Mouse (Mus musculus) liver, embryonic 14.5 days (tissue): Measurements from ENCODE around the gene Cnga3. TPM values are rescaled to one million over a fixed set of nuclear protein-coding genes. Genes with fewer than 3 reads are reported as not detected.
A peak's percentile ranks its signal among the peaks of the same experiment; 100 is the strongest.

Source experiments
- ATAC-seq: fragments of 200-750 bp; cut with Nextera tagmentation; 2 replicates; pipeline ENCODE4 v1.8.0; 2017; ENCODE audit warnings: moderate number of reproducible peaks, mild to moderate bottlenecking, moderate library complexity; ENCODE audit not compliant: insufficient read depth
- DNase-seq, 3 experiments: peaks; one replicate each; pipeline ENCODE4 v3.0.0-alpha.2; 2012 to 2013; ENCODE audit warnings: low read depth in 3 of 3, low spot score in 3 of 3
- H3K27ac ChIP-seq: fragments of 300-500 bp; sonication (generic); 2 replicates; pipeline ENCODE4 v1.5.1; 2014; ENCODE audit warnings: moderate library complexity, mild to moderate bottlenecking, control low read depth, inconsistent platforms
- H3K27me3 ChIP-seq: fragments of 300-500 bp; sonication (generic); 2 replicates; pipeline ENCODE4 v1.6.1; 2014; ENCODE audit warnings: mild to moderate bottlenecking, low read length, moderate library complexity; ENCODE audit not compliant: control insufficient read depth, insufficient read depth
- H3K36me3 ChIP-seq: fragments of 300-500 bp; sonication (generic); replicated peaks from 2 replicates; pipeline ENCODE4 v1.6.1; 2014; ENCODE audit warnings: low read depth; ENCODE audit not compliant: control insufficient read depth, insufficient read depth
- H3K4me1 ChIP-seq, 2 experiments: fragments of 200-500 bp in 1 of 2; fragments of 300-500 bp in 1 of 2; sonication (generic) in 1 of 2; replicated peaks; 2 replicates each; pipeline ENCODE4 v1.6.1; 2012 to 2014; ENCODE audit warnings: antibody characterized with exemption in 1 of 2, inconsistent platforms in 1 of 2, low read length in 1 of 2; ENCODE audit not compliant: control insufficient read depth in 2 of 2, insufficient read depth in 2 of 2
- H3K4me2 ChIP-seq: fragments of 300-500 bp; sonication (generic); 2 replicates; pipeline ENCODE4 v1.6.1; 2014; ENCODE audit warnings: low read depth, mild to moderate bottlenecking, control low read depth, moderate library complexity
- H3K4me3 ChIP-seq, 2 experiments: fragments of 200-500 bp in 1 of 2; fragments of 300-500 bp in 1 of 2; sonication (generic) in 1 of 2; 2 replicates each; pipeline ENCODE4 v1.5.1; 2012 to 2014; ENCODE audit warnings: low read depth in 2 of 2, low read length in 2 of 2, mild to moderate bottlenecking in 2 of 2, control low read depth in 1 of 2, inconsistent platforms in 1 of 2, moderate library complexity in 1 of 2; ENCODE audit not compliant: insufficient read depth in 1 of 2
- H3K9ac ChIP-seq: fragments of 300-500 bp; sonication (generic); replicated peaks from 2 replicates; pipeline ENCODE4 v1.6.1; 2014; ENCODE audit warnings: mild to moderate bottlenecking, control low read depth, moderate library complexity
- H3K9me3 ChIP-seq: fragments of 300-500 bp; sonication (generic); 2 replicates; pipeline ENCODE4 v1.6.1; 2016; ENCODE audit warnings: low read length, mixed read lengths; ENCODE audit not compliant: control insufficient read depth
- CTCF ChIP-seq: IDR thresholded peaks from 2 replicates; pipeline ENCODE4 v1.5.1; 2016; ENCODE audit warnings: antibody characterized with exemption, low read depth, control low read depth
- EP300 ChIP-seq: IDR thresholded peaks from 2 replicates; pipeline ENCODE4 v1.6.1; 2016; ENCODE audit warnings: antibody characterized with exemption, low read depth
- WGBS: fragments of 180-500 bp; shearing (Covaris S2); extraction: QIAGEN DNeasy Blood & Tissue Kit; methylation state at CpG from one replicate; pipeline ENCODE4 v1.1.7; 2014; ENCODE audit not compliant: insufficient replicate concordance; 5-methylcytosine and 5-hydroxymethylcytosine counted together
- polyA plus RNA-seq, 2 experiments: library from polyadenylated mRNA; depleted of rRNA in 1 of 2; stranded (reverse) in 1 of 2; unstranded in 1 of 2; fragments of >200 nt; fragmentation: Nextera tagmentation in 1 of 2; extraction: Ambion mirVana in 1 of 2; gene quantifications; 2 replicates each; pipeline versions ENCODE4 v1.2.1 to v1.2.3; 2012 to 2014

The Cnga3 gene
- polyA plus RNA-seq, 2 experiments: not detected

DNA sequence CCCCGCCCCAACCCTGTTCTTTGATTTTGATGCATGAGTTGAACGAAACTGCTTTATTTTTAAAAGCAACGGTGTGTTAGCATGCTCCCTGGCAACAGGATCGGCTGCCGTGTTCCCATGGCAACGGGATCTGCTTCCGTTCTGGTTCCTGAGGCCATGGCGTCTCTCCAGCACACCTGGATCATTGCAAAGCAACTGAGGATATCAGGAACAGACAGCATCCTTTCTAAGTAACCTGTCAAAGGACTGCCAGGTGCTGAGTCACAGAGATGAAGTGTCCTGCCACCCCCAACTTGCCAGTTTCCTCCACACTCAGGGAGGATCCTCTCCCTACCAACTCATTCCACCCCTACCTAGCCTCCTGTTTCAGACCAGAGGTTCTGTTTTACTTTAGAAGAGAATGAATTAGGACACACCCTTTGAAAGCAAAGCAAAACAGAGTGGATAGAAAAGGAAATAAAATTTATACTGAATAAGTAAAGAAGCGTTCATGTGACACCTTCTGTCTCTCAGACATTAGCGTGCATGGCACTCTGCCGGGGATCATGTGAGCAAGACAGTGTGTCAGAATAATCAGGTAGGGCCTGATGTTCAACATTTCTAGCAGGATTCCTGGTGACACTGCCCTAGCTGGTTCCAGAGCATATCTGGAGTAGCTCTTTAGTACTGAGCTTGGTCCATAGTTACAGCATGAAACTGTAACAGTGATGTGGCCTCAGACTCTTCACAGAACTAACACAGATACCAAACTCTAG, 74.1 kb downstream of the Cnga3 start:
- no peaks in the 10 kb centered on the region for H3K9me3 ChIP-seq
- no peak for ATAC-seq
- H3K27me3 ChIP-seq: no peaks in the 10 kb centered on the region
- no peak overlapping the region for H3K27ac ChIP-seq
- H3K4me3 ChIP-seq: no peak overlapping the region
- no peak for DNase-seq
- no peaks in the 10 kb centered on the region for H3K36me3 ChIP-seq
- no peak for TF ChIP-seq EP300
- TF ChIP-seq CTCF: no peak
- no peak overlapping the region for H3K9ac ChIP-seq
- H3K4me2 ChIP-seq: no peak overlapping the region
- no peaks in the 10 kb centered on the region for H3K4me1 ChIP-seq
- 71% methylated on average over 11 of the region's 11 CpGs for whole genome bisulfite sequencing

DNA sequence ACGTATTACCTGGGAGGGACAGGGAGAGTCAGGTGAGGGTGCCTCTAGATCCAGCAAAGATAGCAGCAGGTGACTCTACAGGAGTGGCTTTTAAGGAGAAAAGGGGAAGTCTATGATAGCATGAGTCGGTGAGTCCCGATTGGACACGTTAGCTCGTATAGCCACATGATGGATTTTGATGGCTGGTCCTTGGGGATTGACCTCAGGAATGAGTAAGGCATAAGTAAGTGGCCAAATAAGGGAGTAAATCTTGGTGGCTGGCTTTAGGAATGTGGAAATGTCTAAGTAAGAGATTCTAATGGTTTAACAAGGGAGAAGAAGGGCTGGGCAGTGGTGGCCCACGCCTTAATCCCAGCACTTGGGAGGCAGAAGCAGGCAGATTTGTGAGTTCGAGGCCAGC, 74.7 kb downstream of the Cnga3 start:
- H3K27ac ChIP-seq: no peak overlapping the region
- H3K9ac ChIP-seq: no peak overlapping the region
- H3K27me3 ChIP-seq: no peaks in the 10 kb centered on the region
- no peaks in the 10 kb centered on the region for H3K9me3 ChIP-seq
- TF ChIP-seq CTCF: no peak
- no peak for TF ChIP-seq EP300
- no peak for ATAC-seq
- no peaks in the 10 kb centered on the region for H3K4me1 ChIP-seq
- no peak for DNase-seq
- no peaks in the 10 kb centered on the region for H3K36me3 ChIP-seq
- WGBS: 58% methylated on average over 7 of the region's 7 CpGs
- no peak overlapping the region for H3K4me2 ChIP-seq
- H3K4me3 ChIP-seq: no peak overlapping the region

DNA sequence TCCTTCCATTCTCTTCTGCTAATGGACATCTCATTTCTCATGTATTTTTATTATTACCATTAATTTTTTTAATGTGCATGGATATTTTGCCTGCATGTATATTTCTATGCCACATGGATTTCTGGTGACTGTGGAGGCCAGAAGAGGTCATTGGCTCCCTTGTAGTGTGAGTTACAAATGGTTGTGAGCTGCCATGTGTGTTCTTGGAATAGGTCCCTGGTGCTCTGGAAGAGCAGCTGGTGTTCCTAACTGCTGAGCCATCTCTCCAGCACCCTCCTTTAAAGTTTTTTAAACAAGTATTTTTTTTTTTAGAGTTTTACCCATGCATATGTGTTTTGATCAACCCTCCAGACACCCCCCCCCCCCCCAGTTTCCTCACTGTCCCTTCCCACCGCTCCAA, 82.2 kb downstream of the Cnga3 start:
- no peak overlapping the region for H3K27ac ChIP-seq
- no peak overlapping the region for H3K4me3 ChIP-seq
- no peak overlapping the region for H3K9ac ChIP-seq
- H3K9me3 ChIP-seq: no peaks in the 10 kb centered on the region
- no peaks in the 10 kb centered on the region for H3K36me3 ChIP-seq
- WGBS: 71% methylated on average over 1 of the region's 1 CpGs
- H3K4me1 ChIP-seq: peaks cover 3 to 11% of the 10 kb centered on the region in 2 experiments; a peak in 2 of 4 replicates
- no peak overlapping the region for H3K4me2 ChIP-seq
- H3K27me3 ChIP-seq: peaks cover 4% of the 10 kb centered on the region; the same call in 1 of the 2 replicates
- ATAC-seq (no peak), DNase-seq (no peak)
- TF ChIP-seq CTCF: no peak
- no peak for TF ChIP-seq EP300

DNA sequence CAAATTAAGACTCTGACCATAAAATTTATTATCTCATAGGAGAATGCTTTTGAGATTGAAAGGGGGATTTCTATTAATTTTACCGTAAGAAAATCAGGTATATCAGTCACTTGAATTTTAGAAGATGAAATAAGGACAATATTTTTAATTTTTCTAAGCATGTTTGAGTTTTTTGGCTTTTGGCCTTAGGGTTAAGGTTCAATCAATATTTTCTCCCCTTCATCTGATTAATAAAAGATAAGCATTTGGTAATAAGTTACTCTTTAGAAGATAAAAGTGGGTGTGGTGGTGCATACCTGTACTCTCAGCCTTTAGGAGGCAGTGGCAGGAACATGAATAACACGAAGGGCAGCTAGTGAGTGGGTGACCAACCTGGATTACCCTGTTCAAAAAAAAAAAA, 84.7 kb downstream of the Cnga3 start:
- 69% methylated on average over 2 of the region's 2 CpGs for WGBS
- H3K36me3 ChIP-seq: no peaks in the 10 kb centered on the region
- H3K9ac ChIP-seq: no peak overlapping the region
- peaks cover 3 to 11% of the 10 kb centered on the region in 2 experiments; a peak in 2 of 4 replicates for H3K4me1 ChIP-seq
- no peak for ATAC-seq
- H3K27me3 ChIP-seq: peaks cover 5% of the 10 kb centered on the region; the same call in 1 of the 2 replicates
- no peak overlapping the region for H3K4me3 ChIP-seq
- H3K9me3 ChIP-seq: no peaks in the 10 kb centered on the region
- TF ChIP-seq EP300 (no peak), CTCF (no peak)
- no peak overlapping the region for H3K4me2 ChIP-seq
- no peak overlapping the region for H3K27ac ChIP-seq
- no peak for DNase-seq

DNA sequence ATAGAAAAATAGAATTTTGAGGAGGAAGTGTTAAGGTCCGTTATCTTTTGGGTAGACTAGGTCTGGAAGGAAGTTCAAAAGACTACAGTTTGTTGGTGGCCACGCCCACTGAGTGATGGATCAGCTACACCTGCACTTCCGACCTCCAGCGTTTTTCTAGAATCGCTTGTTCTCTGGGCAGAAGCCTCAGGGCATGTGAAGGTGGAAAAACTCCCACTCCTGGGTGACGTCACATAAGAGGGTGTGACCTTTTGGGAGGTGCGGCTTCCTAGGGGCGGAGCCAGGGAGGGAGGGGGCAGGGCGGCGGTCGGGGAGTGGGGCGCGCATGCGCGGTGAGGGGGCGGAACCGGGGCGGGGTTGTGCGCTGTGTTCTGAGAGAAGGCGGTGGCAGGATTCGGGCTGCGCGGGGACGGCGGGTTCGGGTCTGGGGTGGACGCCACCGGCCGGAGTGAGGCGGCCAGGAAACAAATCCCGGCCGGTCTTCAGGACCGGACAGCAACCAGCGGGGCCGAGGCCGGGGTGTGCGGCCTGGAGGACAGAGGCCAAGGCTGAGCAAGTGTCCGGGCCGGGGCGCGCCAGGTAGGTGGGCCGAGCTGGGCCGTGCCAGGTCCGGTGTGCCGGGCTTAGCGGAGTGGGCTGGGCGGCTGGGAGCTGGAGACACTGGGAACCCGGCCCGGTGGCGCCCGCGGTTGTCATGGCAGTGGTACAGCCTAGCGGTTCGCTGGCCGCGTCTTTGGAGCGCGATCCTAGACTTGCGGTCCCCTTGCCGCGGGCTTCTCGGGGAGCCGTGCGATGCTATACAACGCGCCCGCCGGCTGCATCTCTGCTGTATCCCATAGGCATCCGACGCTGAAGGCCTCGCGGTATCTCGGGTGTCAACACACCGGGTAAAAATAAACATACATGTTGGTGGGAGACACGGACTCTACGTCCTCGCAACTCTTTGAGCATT, 85.6 kb downstream of the Cnga3 start, which contains the start of gene Inpp4a:
Inpp4a (plus strand) TSS at position 326 of the 952 bp plus-strand sequence.
- peak within 1 kb of the TSS; percentile 63 for H3K4me2 ChIP-seq
- TF ChIP-seq CTCF (no peak), EP300 (no peak)
- no peaks in the 10 kb centered on the region for H3K9me3 ChIP-seq
- no peaks in the 10 kb centered on the region for H3K36me3 ChIP-seq
- H3K27ac ChIP-seq: no peak within 1 kb of the TSS
- ATAC-seq (peak; percentile 91), DNase-seq (peak; percentile 81 to 88 (median 81))
- peaks cover 5% of the 10 kb centered on the region; the same call in 1 of the 2 replicates for H3K27me3 ChIP-seq
- H3K4me3 ChIP-seq: peak within 1 kb of the TSS; percentile 55 to 67
- WGBS: under 1% methylated on average over 77 of the region's 77 CpGs
- peaks cover 3 to 11% of the 10 kb centered on the region in 2 experiments; a peak in 2 of 4 replicates for H3K4me1 ChIP-seq
- H3K9ac ChIP-seq: peak within 1 kb of the TSS; percentile 0
